Mouse (Mus musculus): ENCODE results near the gene Fitm1. TPM values are rescaled to one million over a fixed set of nuclear protein-coding genes. Genes with fewer than 3 reads are reported as not detected.
A peak's percentile ranks its signal among the peaks of the same experiment; 100 is the strongest.

Gene Fitm1
- total and polyA plus RNA-seq, 3 experiments, result 0.07 TPM; not detected in 2

GRCm38 (mm10) chr14:55558740-55559448 lies 16.5 kb upstream of the Fitm1 start:
- H3K79me2 ChIP-seq (ENCODE audit: control insufficient read depth, insufficient read depth, low read length, poor library complexity), result no peaks in the 10 kb centered on the region; the same call in none of the 2 replicates
- no peaks in the 10 kb centered on the region for H3K27me3 ChIP-seq (ENCODE audit: control insufficient read depth in 1 of 2, insufficient read depth in 2 of 2, low read length in 2 of 2)
- DNase-seq (ENCODE audit: low read depth, low spot score), result peak; percentile 63
- H3K9ac ChIP-seq (ENCODE audit: control insufficient read depth, low read depth, low read length, poor library complexity, severe bottlenecking), result peak overlapping the region; percentile 75
- peak overlapping the region; percentile 87 for H3K27ac ChIP-seq (ENCODE audit: control insufficient read depth, low read depth, low read length)
- peaks cover 0 to 32% of the 10 kb centered on the region in 2 experiments; a peak in 2 of 4 replicates for H3K36me3 ChIP-seq (ENCODE audit: control insufficient read depth in 1 of 2, insufficient read depth in 2 of 2, low read length in 2 of 2)
- TF ChIP-seq HCFC1 (IDR thresholded peaks at IDR 0.05; ENCODE audit: low read depth, low read length), result peak; percentile 18; the same call in 1 of the 2 replicates
- peak; percentile 76 for TF ChIP-seq ETS1 (IDR thresholded peaks at IDR 0.05; ENCODE audit: low read depth, low read length)
- TF ChIP-seq RCOR1 (IDR thresholded peaks at IDR 0.05; ENCODE audit: low read depth, low read length), result peak; percentile 87
- no peak for TF ChIP-seq MAX (IDR thresholded peaks at IDR 0.05; ENCODE audit: low read length)
- peak; percentile 88 to 92 for TF ChIP-seq EP300 (IDR thresholded peaks at IDR 0.05; ENCODE audit: low read depth in 1 of 2, low read length in 2 of 2)
- peak; percentile 10; the same call in 1 of the 2 replicates for TF ChIP-seq BHLHE40 (IDR thresholded peaks at IDR 0.05; ENCODE audit: borderline replicate concordance, low read depth, low read length)
- TF ChIP-seq ELF1 (IDR thresholded peaks at IDR 0.05; ENCODE audit: low read depth, low read length), result no peak
- peak; percentile 70 for TF ChIP-seq TAL1 (IDR thresholded peaks at IDR 0.05; ENCODE audit: low read length)
- TF ChIP-seq TBP (IDR thresholded peaks at IDR 0.05; ENCODE audit: low read depth, low read length), result peak; percentile 87
- 0 out of 2 replicates have a peak, but pooled peaks have one; percentile 7 for TF ChIP-seq ZMIZ1 (IDR thresholded peaks at IDR 0.05; ENCODE audit: low read depth, low read length)
- TF ChIP-seq MEF2A (IDR thresholded peaks at IDR 0.05; ENCODE audit: extremely low read depth, insufficient replicate concordance, low read depth, low read length, poor library complexity, severe bottlenecking), result no peak
- TF ChIP-seq TCF12 (IDR thresholded peaks at IDR 0.05; ENCODE audit: low read depth, low read length), result peak; percentile 96
- peak; percentile 96 for TF ChIP-seq GATA1 (IDR thresholded peaks at IDR 0.05; ENCODE audit: low read depth, low read length)
- TF ChIP-seq ZKSCAN1 (IDR thresholded peaks at IDR 0.05; ENCODE audit: low read depth, low read length), result no peak
- no peak for TF ChIP-seq GABPA (IDR thresholded peaks at IDR 0.05; ENCODE audit: low read depth, low read length)
- H3K9me3 ChIP-seq (replicated peaks; ENCODE audit: insufficient read depth, low read length), result no peaks in the 10 kb centered on the region
- peaks cover 7 to 35% of the 10 kb centered on the region in 2 experiments; a peak in 3 of 4 replicates for H3K4me1 ChIP-seq (ENCODE audit: control insufficient read depth in 1 of 2, insufficient read depth in 2 of 2, low read length in 2 of 2)
- peak overlapping the region in 1 of 2 experiments; percentile 81; a peak in 2 of 4 replicates for H3K4me3 ChIP-seq (ENCODE audit: control insufficient read depth in 1 of 2, insufficient read depth in 1 of 2, low read depth in 2 of 2, low read length in 2 of 2)

- H3K36me3 ChIP-seq (ENCODE audit: control insufficient read depth in 1 of 2, insufficient read depth in 2 of 2, low read length in 2 of 2), result peaks cover 0 to 24% of the 10 kb centered on the region in 2 experiments; a peak in 2 of 4 replicates
- H3K4me1 ChIP-seq (ENCODE audit: control insufficient read depth in 1 of 2, insufficient read depth in 2 of 2, low read length in 2 of 2), result peaks cover 7 to 30% of the 10 kb centered on the region in 2 experiments; a peak in 3 of 4 replicates
- no peaks in the 10 kb centered on the region for H3K27me3 ChIP-seq (ENCODE audit: control insufficient read depth in 1 of 2, insufficient read depth in 2 of 2, low read length in 2 of 2)
- no peaks in the 10 kb centered on the region for H3K9me3 ChIP-seq (replicated peaks; ENCODE audit: insufficient read depth, low read length)
- peak within 1 kb of the TSS; percentile 75 for H3K9ac ChIP-seq (ENCODE audit: control insufficient read depth, low read depth, low read length, poor library complexity, severe bottlenecking)
- H3K27ac ChIP-seq (ENCODE audit: control insufficient read depth, low read depth, low read length), result peak within 1 kb of the TSS; percentile 87
- H3K79me2 ChIP-seq (ENCODE audit: control insufficient read depth, insufficient read depth, low read length, poor library complexity), result no peaks in the 10 kb centered on the region; the same call in none of the 2 replicates
- H3K4me3 ChIP-seq (ENCODE audit: control insufficient read depth in 1 of 2, insufficient read depth in 1 of 2, low read depth in 2 of 2, low read length in 2 of 2), result peak within 1 kb of the TSS; percentile 68 to 81
- DNase-seq (ENCODE audit: low read depth, low spot score), result peak; percentile 97
- TF ChIP-seq RCOR1 (IDR thresholded peaks at IDR 0.05; ENCODE audit: low read depth, low read length), result no peak
- TF ChIP-seq TAL1 (IDR thresholded peaks at IDR 0.05; ENCODE audit: low read length), result no peak
- TF ChIP-seq ZNF384 (IDR thresholded peaks at IDR 0.05; ENCODE audit: low read depth, low read length), result no peak
- TF ChIP-seq MXI1 (IDR thresholded peaks at IDR 0.05; ENCODE audit: low read depth, low read length), result no peak; the same call in 1 of the 2 replicates
- TF ChIP-seq MYB (IDR thresholded peaks at IDR 0.05; ENCODE audit: low read depth, low read length), result no peak
- peak; percentile 84 for TF ChIP-seq NRF1 (IDR thresholded peaks at IDR 0.05; ENCODE audit: insufficient read depth, low read depth, low read length, poor library complexity, severe bottlenecking)
- TF ChIP-seq SIN3A (IDR thresholded peaks at IDR 0.05; ENCODE audit: low read length), result peak; percentile 62; the same call in 1 of the 2 replicates
- TF ChIP-seq MAZ (IDR thresholded peaks at IDR 0.05; ENCODE audit: low read depth, low read length), result no peak
- TF ChIP-seq SMC3 (IDR thresholded peaks at IDR 0.05; ENCODE audit: low read depth, low read length), result 0 out of 2 replicates have a peak, but pooled peaks have one; percentile 5
- no peak; the same call in 1 of the 2 replicates for TF ChIP-seq ZMIZ1 (IDR thresholded peaks at IDR 0.05; ENCODE audit: low read depth, low read length)
- TF ChIP-seq KAT2A (conservative IDR thresholded peaks at IDR 0.05; ENCODE audit: low read depth, low read length), result no peak
- no peak for TF ChIP-seq USF2 (IDR thresholded peaks at IDR 0.05; ENCODE audit: borderline replicate concordance in 1 of 2, insufficient read depth in 1 of 2, low read depth in 1 of 2, low read length in 2 of 2)
- TF ChIP-seq ELF1 (IDR thresholded peaks at IDR 0.05; ENCODE audit: low read depth, low read length), result peak; percentile 52; the same call in 1 of the 2 replicates
- peak; percentile 69; the same call in 1 of the 2 replicates for TF ChIP-seq HCFC1 (IDR thresholded peaks at IDR 0.05; ENCODE audit: low read depth, low read length)
- no peak; the same call in 1 of the 2 replicates for TF ChIP-seq E2F4 (IDR thresholded peaks at IDR 0.05; ENCODE audit: borderline replicate concordance, low read depth, low read length)
- TF ChIP-seq POLR2A (IDR thresholded peaks at IDR 0.05; ENCODE audit: control insufficient read depth in 1 of 2, insufficient read depth in 1 of 2, low read depth in 1 of 2, low read length in 2 of 2, poor library complexity in 1 of 2), result peak; percentile 67 to 72
- 0 out of 2 replicates have a peak, but pooled peaks have one; percentile 39 for TF ChIP-seq USF1 (IDR thresholded peaks at IDR 0.05; ENCODE audit: low read depth, low read length)
- TF ChIP-seq TCF12 (IDR thresholded peaks at IDR 0.05; ENCODE audit: low read depth, low read length), result 0 out of 2 replicates have a peak, but pooled peaks have one; percentile 30
- no peak for TF ChIP-seq BHLHE40 (IDR thresholded peaks at IDR 0.05; ENCODE audit: borderline replicate concordance, low read depth, low read length)
These were observed 15.6 kb upstream of the Fitm1 start, which contains the start of gene Dcaf11 for GRCm38 (mm10) chr14:55559799-55560201. Gene Dcaf11, plus strand, starts transcription at chr14:55560006.

All from MEL (cell line).